Mouse (Mus musculus) liver, embryonic 12.5 days (tissue): ENCODE results near the gene Exo1. TPM values are rescaled to one million over a fixed set of nuclear protein-coding genes. Genes with fewer than 3 reads are reported as not detected.

ENCODE experiments used
- polyA plus RNA-seq: library from polyadenylated mRNA; unstranded; fragments of >200 nt; fragmentation: Nextera tagmentation; extraction: Ambion mirVana; gene quantifications from 2 replicates; pipeline ENCODE4 v1.2.1, GENCODE M21; 2016

Exo1 gene
- polyA plus RNA-seq, 1 experiment from 2014 or later: 76.5 TPM

Other genes with a start within 250 kb of the Exo1 start
- 2.5 and 3.1 TPM in 2 replicates for gene Opn3, start 187.8 kb upstream of the Exo1 start, polyA plus RNA-seq
- 1.6 TPM in 2 replicates for gene Chml, start 187.7 kb upstream of the Exo1 start, polyA plus RNA-seq
- gene Wdr64, start 182.0 kb upstream of the Exo1 start, polyA plus RNA-seq: not detected in 2 replicates
- not detected in 2 replicates for gene Gm38100, start 39.7 kb downstream of the Exo1 start, polyA plus RNA-seq
- 0.39 and 0.60 TPM in 2 replicates for gene Rbm8a2, start 98.5 kb downstream of the Exo1 start, polyA plus RNA-seq